Mouse (Mus musculus) kidney, postnatal 0 days (tissue): Measurements from ENCODE around the gene Grk5. TPM values are rescaled to one million over a fixed set of nuclear protein-coding genes. Genes with fewer than 3 reads are reported as not detected.

Experiments used
- ATAC-seq: fragments of 200-750 bp; cut with Nextera tagmentation; replicated peaks from 2 replicates; pipeline ENCODE4 v1.8.0; 2017; ENCODE audit warnings: low read depth, moderate number of reproducible peaks, moderate TSS enrichment, moderate library complexity; ENCODE audit not compliant: low FRiP score
- DNase-seq: peaks from one replicate; pipeline ENCODE4 v3.0.0-alpha.2; 2016; ENCODE audit warnings: low spot score
- H3K27ac ChIP-seq: fragments of 300-500 bp; sonication (generic); 2 replicates; pipeline ENCODE4 v1.5.1; 2014; ENCODE audit warnings: mild to moderate bottlenecking
- H3K27me3 ChIP-seq: fragments of 300-500 bp; sonication (generic); 2 replicates; pipeline ENCODE4 v1.6.1; 2014; ENCODE audit warnings: low read length, mixed read lengths; ENCODE audit not compliant: insufficient read depth
- H3K36me3 ChIP-seq: fragments of 300-500 bp; sonication (generic); 2 replicates; pipeline ENCODE4 v1.6.1; 2014; ENCODE audit warnings: low read length, mixed read lengths; ENCODE audit not compliant: insufficient read depth
- H3K4me1 ChIP-seq: fragments of 300-500 bp; sonication (generic); replicated peaks from 2 replicates; pipeline ENCODE4 v1.6.1; 2014; ENCODE audit warnings: antibody characterized with exemption, low read length, mixed read lengths; ENCODE audit not compliant: insufficient read depth
- H3K4me2 ChIP-seq: fragments of 300-500 bp; sonication (generic); 2 replicates; pipeline ENCODE4 v1.6.1; 2014; ENCODE audit warnings: mild to moderate bottlenecking, low read length, moderate library complexity, mixed read lengths
- H3K4me3 ChIP-seq: fragments of 300-500 bp; sonication (generic); replicated peaks from 2 replicates; pipeline ENCODE4 v1.5.1; 2014; ENCODE audit warnings: low read depth, low read length
- H3K9ac ChIP-seq: fragments of 300-500 bp; sonication (generic); 2 replicates; pipeline ENCODE4 v1.6.1; 2014; ENCODE audit warnings: low read depth, low read length
- H3K9me3 ChIP-seq: fragments of 300-500 bp; sonication (generic); replicated peaks from 2 replicates; pipeline ENCODE4 v1.6.1; 2016; ENCODE audit warnings: low read length, inconsistent platforms, mixed read lengths
- CTCF ChIP-seq: IDR thresholded peaks from 2 replicates; pipeline ENCODE4 v1.5.1; 2016; ENCODE audit warnings: antibody characterized with exemption, low read depth, mild to moderate bottlenecking, moderate library complexity
- WGBS: fragments of 180-500 bp; shearing (Covaris S2); extraction: QIAGEN DNeasy Blood & Tissue Kit; methylation state at CpG from one replicate; pipeline ENCODE4 v1.1.7; 2014; 5-methylcytosine and 5-hydroxymethylcytosine counted together
- polyA plus RNA-seq: library from polyadenylated mRNA; unstranded; fragments of >200 nt; fragmentation: Nextera tagmentation; extraction: Ambion mirVana; gene quantifications from 2 replicates; pipeline ENCODE4 v1.2.1, GENCODE M21; 2015

Gene Grk5
- polyA plus RNA-seq, 1 experiment from 2014 or later = 2.3 TPM

GRCm38 (mm10) chr19:60935001-60935400 lies 45.5 kb downstream of the Grk5 start:
- ATAC-seq (no peak), DNase-seq (no peak)
- Histone ChIP-seq H3K9ac (no peak overlapping the region), H3K27me3 (no peaks in the 10 kb centered on the region), H3K9me3 (no peaks in the 10 kb centered on the region), H3K4me1 (0 out of 2 replicates have a peak, but pooled peaks cover 6% of the 10 kb centered on the region), H3K4me3 (no peak overlapping the region), H3K4me2 (no peak overlapping the region), H3K36me3 (no peaks in the 10 kb centered on the region), H3K27ac (no peak overlapping the region)
- no peak for TF ChIP-seq CTCF

- H3K27me3 ChIP-seq = no peaks in the 10 kb centered on the region
- ATAC-seq (0 out of 2 replicates have a peak, but pooled peaks have one; percentile 10), DNase-seq (peak; percentile 66)
- H3K4me1 ChIP-seq = 0 out of 2 replicates have a peak, but pooled peaks cover 6% of the 10 kb centered on the region
- H3K9me3 ChIP-seq = no peaks in the 10 kb centered on the region
- H3K27ac ChIP-seq = peak overlapping the region; percentile 77
- WGBS = 45% methylated on average over 1 of the region's 1 CpGs
- TF ChIP-seq CTCF = no peak
- H3K4me2 ChIP-seq = no peak overlapping the region
- no peak overlapping the region for H3K4me3 ChIP-seq
- no peaks in the 10 kb centered on the region for H3K36me3 ChIP-seq
- H3K9ac ChIP-seq = no peak overlapping the region
Measured at GRCm38 (mm10) chr19:60939954-60940379, 50.4 kb downstream of the Grk5 start.

- Histone ChIP-seq H3K4me1 (0 out of 2 replicates have a peak, but pooled peaks cover 6% of the 10 kb centered on the region), H3K4me2 (no peak overlapping the region), H3K27ac (no peak overlapping the region), H3K27me3 (no peaks in the 10 kb centered on the region), H3K4me3 (no peak overlapping the region), H3K9me3 (no peaks in the 10 kb centered on the region), H3K9ac (no peak overlapping the region), H3K36me3 (no peaks in the 10 kb centered on the region)
- 88% methylated on average over 1 of the region's 1 CpGs for WGBS
- TF ChIP-seq CTCF = no peak
- ATAC-seq = no peak
- no peak for DNase-seq
Measured at GRCm38 (mm10) chr19:60940866-60941265, 51.3 kb downstream of the Grk5 start.

- peak overlapping the region; percentile 32 for H3K27ac ChIP-seq
- H3K4me1 ChIP-seq = no peaks in the 10 kb centered on the region
- no peaks in the 10 kb centered on the region for H3K36me3 ChIP-seq
- H3K4me3 ChIP-seq = no peak overlapping the region
- H3K4me2 ChIP-seq = no peak overlapping the region
- H3K9me3 ChIP-seq = no peaks in the 10 kb centered on the region
- no peaks in the 10 kb centered on the region for H3K27me3 ChIP-seq
- H3K9ac ChIP-seq = no peak overlapping the region
- DNase-seq = peak; percentile 85
- TF ChIP-seq CTCF = no peak
- WGBS = 51% methylated on average over 3 of the region's 3 CpGs
- ATAC-seq = 0 out of 2 replicates have a peak, but pooled peaks have one; percentile 21
Measured at GRCm38 (mm10) chr19:60945801-60946311, 56.3 kb downstream of the Grk5 start.

- Histone ChIP-seq H3K9me3 (no peaks in the 10 kb centered on the region), H3K4me1 (no peaks in the 10 kb centered on the region), H3K4me2 (no peak overlapping the region), H3K4me3 (no peak overlapping the region), H3K27ac (peak overlapping the region; percentile 32; the same call in 1 of the 2 replicates), H3K9ac (no peak overlapping the region), H3K36me3 (no peaks in the 10 kb centered on the region), H3K27me3 (no peaks in the 10 kb centered on the region)
- DNase-seq (peak; percentile 40), ATAC-seq (no peak)
- WGBS = 37% methylated on average over 2 of the region's 2 CpGs
- TF ChIP-seq CTCF = no peak
Measured at GRCm38 (mm10) chr19:60946656-60947055, 57.1 kb downstream of the Grk5 start.

- WGBS = 40% methylated on average over 1 of the region's 1 CpGs
- no peak overlapping the region for H3K9ac ChIP-seq
- H3K9me3 ChIP-seq = no peaks in the 10 kb centered on the region
- ATAC-seq (no peak), DNase-seq (no peak)
- no peak overlapping the region for H3K27ac ChIP-seq
- H3K4me3 ChIP-seq = no peak overlapping the region
- H3K4me1 ChIP-seq = no peaks in the 10 kb centered on the region
- no peaks in the 10 kb centered on the region for H3K36me3 ChIP-seq
- no peak overlapping the region for H3K4me2 ChIP-seq
- no peak for TF ChIP-seq CTCF
- H3K27me3 ChIP-seq = no peaks in the 10 kb centered on the region
Measured at GRCm38 (mm10) chr19:60948996-60949395, 59.4 kb downstream of the Grk5 start.
